Mouse (Mus musculus) macrophage (primary cell): Measurements from ENCODE around the gene Urm1. TPM values are rescaled to one million over a fixed set of nuclear protein-coding genes. Genes with fewer than 3 reads are reported as not detected.

Experiments used
- polyA plus RNA-seq: library from polyadenylated mRNA; stranded (reverse); fragments of 250-400 nt; gene quantifications from 3 replicates; pipeline ENCODE4 v1.2.4, GENCODE M21; 2018; ENCODE audit warnings: inconsistent platforms

The Urm1 gene
- polyA plus RNA-seq, 1 experiment from 2014 or later: 21.1 TPM

Other genes starting within 250 kb of the Urm1 start
- gene Rapgef1, start 200.4 kb upstream of the Urm1 start, polyA plus RNA-seq: 14.9 to 26.3 TPM (median 18.4 TPM) in 3 replicates
- not detected in 3 replicates for gene Gm13420, start 68.4 kb upstream of the Urm1 start, polyA plus RNA-seq
- gene Gm13547, start 60.8 kb upstream of the Urm1 start, polyA plus RNA-seq: not detected in 3 replicates
- 2.9 to 7.5 TPM (median 5.4 TPM) in 3 replicates for gene Coq4, start 32.6 kb upstream of the Urm1 start, polyA plus RNA-seq
- 13.8 to 16.1 TPM (median 15.3 TPM) in 3 replicates for gene Trub2, start 31.6 kb upstream of the Urm1 start, polyA plus RNA-seq
- 11.2 to 17.7 TPM (median 17.3 TPM) in 3 replicates for gene Slc27a4, start 17.4 kb upstream of the Urm1 start, polyA plus RNA-seq
- 7.3 to 16.8 TPM (median 15.9 TPM) in 3 replicates for gene Cercam, start 49.1 kb downstream of the Urm1 start, polyA plus RNA-seq
- gene Odf2, start 69.1 kb downstream of the Urm1 start, polyA plus RNA-seq: 28.3 to 46.9 TPM (median 30.9 TPM) in 3 replicates
- 7.9 to 12.5 TPM (median 10.0 TPM) in 3 replicates for gene Gle1, start 115.4 kb downstream of the Urm1 start, polyA plus RNA-seq
- 67.1 to 95.0 TPM (median 74.1 TPM) in 3 replicates for gene Sptan1, start 145.5 kb downstream of the Urm1 start, polyA plus RNA-seq
- gene Wdr34, start 228.8 kb downstream of the Urm1 start, polyA plus RNA-seq: 3.0 to 6.7 TPM (median 4.4 TPM) in 3 replicates
- gene Set, start 237.3 kb downstream of the Urm1 start, polyA plus RNA-seq: 142 to 388 TPM (median 281 TPM) in 3 replicates